Mouse (Mus musculus): Measurements from ENCODE around the gene Slc25a14.

Gene Slc25a14

GRCm38 (mm10) chrX:48623379-48624053 is at the start of gene Slc25a14:
TSS of gene Slc25a14 (plus strand) at chrX:48623413.
- DNase-seq (ENCODE audit: low spot score): peak; percentile 87

GRCm38 (mm10) chrX:48583332-48583731 is 39.9 kb upstream of the Slc25a14 start:
- no peak for DNase-seq (ENCODE audit: low spot score)

GRCm38 (mm10) chrX:48593721-48594098 is 29.5 kb upstream of the Slc25a14 start:
- peak; percentile 30 for DNase-seq (ENCODE audit: low spot score)

- peak; percentile 78 for DNase-seq (ENCODE audit: low spot score)
Observed at GRCm38 (mm10) chrX:48594099-48594760, 29.0 kb upstream of the Slc25a14 start, which contains the start of gene Zfp280c. TSS of gene Zfp280c (minus strand) at chrX:48594504.

GRCm38 (mm10) chrX:48596053-48596452 is 27.2 kb upstream of the Slc25a14 start:
- DNase-seq (ENCODE audit: low spot score): no peak

GRCm38 (mm10) chrX:48596906-48597305 is 26.3 kb upstream of the Slc25a14 start:
- DNase-seq (ENCODE audit: low spot score): no peak

- no peak for DNase-seq (ENCODE audit: low spot score)
Observed at GRCm38 (mm10) chrX:48604872-48605271, 18.3 kb upstream of the Slc25a14 start.

GRCm38 (mm10) chrX:48623049-48623378 is 199 bp upstream of the Slc25a14 start:
- no peak for DNase-seq (ENCODE audit: low spot score)

- no peak for DNase-seq (ENCODE audit: low spot score)
Observed at GRCm38 (mm10) chrX:48624054-48624420, 824 bp downstream of the Slc25a14 start.

- peak; percentile 1 for DNase-seq (ENCODE audit: low spot score)
Observed at GRCm38 (mm10) chrX:48637032-48637431, 13.8 kb downstream of the Slc25a14 start.

GRCm38 (mm10) chrX:48644122-48644521 is 20.9 kb downstream of the Slc25a14 start:
- DNase-seq (ENCODE audit: low spot score): peak; percentile 30

- DNase-seq (ENCODE audit: low spot score): peak; percentile 43
Observed at GRCm38 (mm10) chrX:48666807-48667206, 43.6 kb downstream of the Slc25a14 start.

GRCm38 (mm10) chrX:48669588-48669987 is 46.4 kb downstream of the Slc25a14 start:
- DNase-seq (ENCODE audit: low spot score): peak; percentile 1

GRCm38 (mm10) chrX:48671714-48672113 is 48.5 kb downstream of the Slc25a14 start:
- DNase-seq (ENCODE audit: low spot score): no peak

GRCm38 (mm10) chrX:48674171-48674570 is 51.0 kb downstream of the Slc25a14 start, which contains the start of gene Gpr119:
TSS of gene Gpr119 (minus strand) at chrX:48674478.
- no peak for DNase-seq (ENCODE audit: low spot score)

GRCm38 (mm10) chrX:48683451-48683850 is 60.2 kb downstream of the Slc25a14 start:
- peak; percentile 62 for DNase-seq (ENCODE audit: low spot score)

- DNase-seq (ENCODE audit: low spot score): no peak
Observed at GRCm38 (mm10) chrX:48683857-48684256, 60.6 kb downstream of the Slc25a14 start.

GRCm38 (mm10) chrX:48694460-48694859 is 71.2 kb downstream of the Slc25a14 start:
- DNase-seq (ENCODE audit: low spot score): no peak

GRCm38 (mm10) chrX:48694864-48695371 is 71.7 kb downstream of the Slc25a14 start, which contains the start of gene Rbmx2:
TSS of gene Rbmx2 (plus strand) at chrX:48695004.
- DNase-seq (ENCODE audit: low spot score): peak; percentile 94

- DNase-seq (ENCODE audit: low spot score): no peak
Observed at GRCm38 (mm10) chrX:48709701-48710100, 86.5 kb downstream of the Slc25a14 start.
